Mouse (Mus musculus): ENCODE data around the gene Prss57.
"Not testable (repeated sequence)": the region's sequence is repeated elsewhere in the genome, so short reads cannot be mapped to it uniquely, and the experiment has no call there.

The Prss57 gene

DNA sequence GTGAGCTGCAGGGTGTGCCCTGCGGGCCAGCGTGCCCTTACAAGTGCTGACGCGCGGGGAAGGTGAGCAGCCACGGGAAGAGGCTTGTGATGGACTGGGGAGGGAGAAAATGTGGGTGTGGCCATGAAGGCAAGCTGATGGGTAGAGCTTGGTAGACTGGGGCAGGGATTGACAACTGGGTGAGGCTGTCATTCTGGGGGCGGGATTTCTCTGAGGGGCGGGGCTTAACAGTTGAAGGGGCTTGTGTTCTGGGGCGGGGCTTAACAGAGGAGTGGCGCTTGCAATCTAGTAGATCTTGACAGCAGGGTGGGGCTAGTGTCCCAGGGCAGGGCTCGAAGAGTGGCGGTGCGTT is 10.1 kb downstream of the Prss57 start:
- peak; percentile 88 for DNase-seq

DNA sequence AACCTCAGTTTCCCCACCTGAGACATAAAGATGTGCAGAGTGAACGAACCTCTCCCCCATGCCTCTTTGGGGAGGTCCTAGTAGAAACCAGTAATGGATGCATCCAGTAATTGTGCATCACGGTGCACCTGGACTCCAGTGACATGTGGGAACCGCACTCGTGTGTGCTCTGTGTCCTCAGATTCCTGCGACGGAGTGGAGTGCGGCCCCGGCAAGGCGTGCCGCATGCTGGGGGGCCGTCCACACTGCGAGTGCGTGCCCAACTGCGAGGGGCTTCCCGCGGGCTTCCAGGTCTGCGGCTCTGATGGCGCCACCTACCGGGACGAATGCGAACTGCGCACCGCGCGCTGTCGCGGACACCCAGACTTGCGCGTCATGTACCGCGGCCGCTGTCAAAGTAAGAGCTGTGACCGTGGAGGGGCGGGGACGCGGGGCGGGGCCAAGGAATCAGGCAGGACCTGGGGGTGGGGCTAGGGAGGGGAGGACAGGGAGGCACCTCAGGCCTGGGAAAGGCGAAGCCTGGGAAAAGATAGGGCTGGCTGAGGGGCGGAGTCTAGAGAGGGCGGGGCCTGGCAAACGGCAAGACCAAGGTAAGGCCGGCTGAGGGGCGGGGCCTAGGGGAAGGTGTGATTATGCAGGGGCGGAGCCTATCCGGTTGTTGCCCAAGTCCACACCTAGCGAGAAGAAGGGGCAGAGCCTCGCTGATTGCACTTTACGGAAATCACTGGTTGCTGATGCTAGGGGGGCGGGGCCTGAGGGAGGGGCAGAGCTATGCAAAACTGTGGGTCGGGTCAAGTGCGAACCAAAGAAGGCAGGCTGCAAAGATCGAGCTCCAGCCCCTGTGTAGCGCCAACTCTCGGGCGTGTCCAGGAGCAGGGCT is 10.7 kb downstream of the Prss57 start:
- DNase-seq, result peak; percentile 98

DNA sequence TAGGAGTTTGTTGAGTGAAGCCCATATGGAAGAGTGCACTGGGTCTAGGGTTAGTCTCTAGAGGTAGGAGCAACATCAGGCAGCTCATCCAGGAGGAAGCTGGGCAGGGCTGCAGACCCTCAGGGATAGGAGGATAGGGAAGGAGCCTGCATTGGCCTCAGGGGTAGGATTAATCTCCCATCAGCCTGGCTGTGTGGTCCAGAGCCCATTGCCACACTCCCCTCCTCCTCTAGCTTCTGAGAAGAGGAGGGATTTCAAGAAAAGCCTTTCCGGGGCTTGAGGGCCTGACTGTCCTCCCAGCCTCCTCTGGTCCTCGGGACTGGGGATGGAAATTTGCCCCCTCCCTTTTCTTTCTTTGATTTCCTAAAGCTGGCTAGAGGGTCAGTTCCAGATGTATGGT is 11.6 kb downstream of the Prss57 start:
- DNase-seq, result no peak

DNA sequence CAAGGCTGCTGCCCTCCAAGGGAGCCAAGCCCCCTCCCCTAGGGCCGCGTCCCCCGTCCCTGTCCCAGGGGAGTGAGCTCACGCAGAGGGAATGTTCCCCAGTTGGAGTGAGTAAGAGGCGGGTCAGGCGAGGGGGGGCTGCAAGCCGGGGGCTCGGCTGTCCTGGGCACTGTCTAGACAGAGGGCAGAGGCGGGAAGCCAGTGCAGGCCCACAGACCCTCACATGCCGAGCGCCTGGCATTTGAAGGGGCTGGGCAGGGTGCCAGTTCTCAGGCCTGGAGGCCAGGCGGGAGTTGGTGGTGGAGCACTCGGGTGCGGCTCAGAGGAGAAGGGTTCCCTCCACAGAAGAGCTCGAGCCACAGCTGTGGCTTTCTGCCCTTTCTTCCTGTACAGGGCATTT is 12.8 kb downstream of the Prss57 start:
- DNase-seq, result peak; percentile 87

DNA sequence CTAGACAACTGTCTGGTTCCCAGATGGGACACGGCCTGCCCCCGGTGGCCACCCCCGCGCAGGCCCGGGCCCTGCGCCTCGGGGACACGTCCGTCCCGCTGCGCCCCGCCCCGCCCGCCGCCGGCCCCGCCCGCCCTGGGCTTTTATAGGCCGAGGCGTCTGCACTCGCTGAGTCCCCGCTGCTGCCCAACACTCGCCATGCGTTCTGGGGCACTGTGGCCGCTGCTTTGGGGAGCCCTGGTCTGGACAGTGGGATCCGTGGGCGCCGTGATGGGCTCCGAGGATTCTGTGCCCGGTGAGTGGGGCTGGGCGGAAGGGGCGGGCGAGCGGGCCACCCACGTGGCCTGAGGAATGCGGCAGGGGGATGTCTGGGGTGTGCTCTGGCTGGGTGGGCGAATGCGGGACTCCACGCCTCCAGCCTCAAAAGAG is 13.6 kb downstream of the Prss57 start, which contains the start of gene Fstl3:
Gene Fstl3 (plus strand): TSS at position 170 of the 429 bp plus-strand sequence.
- DNase-seq, result peak; percentile 61

DNA sequence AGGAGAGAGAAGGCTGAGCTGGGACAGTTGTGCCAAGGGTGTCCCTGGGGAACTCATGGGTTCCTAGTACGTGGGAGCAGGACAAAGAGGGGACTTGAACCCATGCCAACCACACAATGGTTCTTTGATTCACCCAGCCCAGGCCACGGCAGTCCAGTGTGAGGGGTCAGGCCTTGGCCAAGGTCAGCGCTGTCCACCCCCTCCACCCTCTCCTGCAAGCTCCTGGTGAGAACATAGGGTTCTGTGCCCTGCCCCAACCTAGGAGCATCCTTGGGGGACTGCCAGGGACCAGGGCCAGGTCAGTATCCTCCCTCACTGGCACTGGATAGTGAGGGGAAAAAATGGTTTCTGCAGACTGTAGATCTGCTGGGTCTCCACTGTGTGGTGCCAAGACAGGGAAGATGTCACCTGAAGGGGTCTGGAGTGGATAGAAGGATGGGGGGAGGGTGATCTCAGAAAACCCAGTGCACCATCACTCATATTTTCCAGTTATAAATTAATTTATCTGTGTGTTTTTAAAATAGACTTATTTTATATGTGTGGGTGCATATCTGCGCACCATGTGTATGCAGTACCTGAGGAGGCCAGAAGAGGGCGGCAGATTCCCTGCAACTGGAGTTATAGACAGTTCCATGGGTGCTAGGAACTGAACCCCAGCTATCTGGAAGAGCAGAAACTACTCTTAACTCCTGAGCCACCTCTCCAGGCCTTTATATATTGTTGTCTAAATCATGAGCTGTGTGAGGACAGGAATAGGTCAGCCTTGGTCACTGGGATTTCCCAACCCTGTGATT is 16.1 kb downstream of the Prss57 start:
- no peak for DNase-seq

DNA sequence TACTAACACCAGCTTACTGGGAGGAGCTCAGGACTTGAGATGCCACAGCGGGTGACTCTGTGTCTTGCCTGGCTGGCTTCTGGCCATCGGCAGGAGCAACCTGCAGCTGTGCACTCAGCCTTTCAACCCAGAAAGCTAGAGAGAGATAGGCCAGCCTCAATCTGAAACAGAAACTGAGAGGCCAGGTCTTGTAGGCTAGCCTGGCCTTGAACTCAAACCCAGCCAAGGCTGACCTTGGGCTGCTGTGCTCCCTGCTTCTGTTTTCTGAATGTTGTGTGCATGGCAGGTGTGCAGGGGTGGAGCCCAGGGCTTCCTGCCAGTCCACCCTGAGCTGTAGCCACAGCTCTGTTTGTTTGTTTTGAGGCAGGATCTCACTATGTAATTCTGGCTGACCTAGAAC is 17.6 kb downstream of the Prss57 start:
- no peak for DNase-seq

DNA sequence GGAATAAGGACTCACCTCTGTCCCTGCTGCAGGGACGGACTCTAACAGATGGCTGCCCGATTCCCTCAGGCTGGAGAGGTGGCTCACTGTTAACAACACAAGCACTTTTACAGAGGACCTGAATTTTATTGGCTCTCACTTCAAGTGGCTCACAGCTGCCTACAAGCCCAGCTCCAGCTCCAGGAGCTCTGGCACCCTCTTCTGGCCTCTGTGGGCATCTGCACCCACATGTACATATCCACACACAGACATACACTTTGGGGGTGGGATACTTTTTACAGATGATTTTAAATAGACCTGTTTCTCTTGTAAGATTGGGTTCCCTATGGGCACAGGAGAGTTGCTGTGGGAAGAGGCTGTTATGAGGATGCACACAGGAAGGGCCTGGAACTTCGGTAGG is 18.4 kb downstream of the Prss57 start:
- no peak for DNase-seq

DNA sequence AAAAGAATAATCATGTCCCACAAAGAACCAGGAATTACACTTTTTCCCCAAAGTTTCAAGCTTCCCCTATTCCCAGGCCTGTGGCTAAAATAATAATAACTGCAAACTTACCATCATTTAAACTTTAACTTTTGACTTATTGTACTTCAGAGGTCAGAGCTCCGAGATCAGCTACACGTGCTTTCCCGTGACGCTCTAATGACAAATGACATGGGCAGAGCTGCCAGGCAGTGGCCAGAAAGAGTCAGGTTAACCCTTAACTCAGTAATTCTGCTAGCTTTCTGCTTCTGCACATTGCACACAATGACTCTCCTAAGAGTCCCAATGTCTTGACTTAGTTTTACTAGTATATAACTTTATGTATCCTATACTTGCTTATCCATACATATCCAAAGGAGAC is 21.4 kb downstream of the Prss57 start:
- DNase-seq, result no peak

DNA sequence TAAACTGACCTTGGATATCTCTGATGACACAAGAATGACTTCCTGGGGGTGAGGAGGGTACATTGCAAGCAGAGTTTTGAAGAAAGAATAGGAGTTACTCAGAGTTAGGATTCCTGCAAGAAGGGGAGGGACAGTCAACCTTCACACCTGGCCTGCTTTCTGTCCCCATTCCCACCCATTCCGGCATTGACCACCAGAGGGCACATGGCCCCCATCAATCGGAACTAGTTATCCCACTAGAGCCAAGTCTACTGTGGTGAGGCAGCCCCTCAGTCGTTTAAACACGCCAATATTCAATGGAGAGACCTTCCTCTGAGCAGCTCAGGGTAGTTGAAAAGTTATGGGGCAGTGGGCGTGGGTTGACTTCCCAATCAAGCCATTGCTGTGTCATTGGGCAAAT is 22.4 kb downstream of the Prss57 start:
- peak; percentile 87 for DNase-seq

DNA sequence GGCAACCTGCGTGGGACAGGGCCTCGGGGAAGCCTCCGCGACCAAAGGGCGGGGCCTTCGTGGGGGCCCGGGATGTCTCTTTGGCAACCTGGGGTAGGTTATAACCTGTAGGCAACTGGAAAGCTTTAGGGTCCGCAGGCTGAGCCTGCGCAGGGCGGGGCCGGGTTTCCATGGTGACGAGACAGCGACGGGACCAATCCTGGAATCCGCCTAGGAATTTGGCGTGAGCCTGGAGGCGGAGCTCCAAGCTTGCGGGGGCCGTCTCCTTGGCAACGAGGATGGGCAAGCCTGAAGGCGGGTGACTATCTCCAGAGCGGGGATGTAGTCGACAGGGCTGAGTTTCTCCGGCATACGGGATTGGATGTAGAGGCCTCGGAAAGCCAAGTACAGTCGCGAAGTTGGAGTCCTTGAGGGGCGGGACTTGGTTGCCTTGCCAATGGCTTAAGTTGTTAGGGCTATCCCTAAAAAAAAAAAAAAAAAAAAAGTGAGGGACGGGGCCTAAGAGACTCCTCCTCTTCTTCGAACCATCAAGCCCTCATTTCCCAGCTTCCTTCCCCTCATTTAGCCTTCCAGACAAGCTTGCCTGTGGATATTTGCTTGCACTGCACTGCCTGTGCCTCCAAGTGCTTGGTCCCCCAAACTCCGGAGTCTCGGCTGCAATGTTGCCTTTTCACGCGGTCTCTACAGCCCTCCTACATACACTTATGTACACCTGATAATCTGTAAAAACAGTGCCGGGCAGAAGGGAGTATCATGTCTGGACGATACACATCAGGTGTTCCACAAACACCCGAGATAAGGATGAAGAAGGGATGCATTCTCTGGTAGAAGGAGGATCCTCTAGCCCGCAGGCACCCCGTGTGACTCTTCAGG is 23.2 kb downstream of the Prss57 start:
- DNase-seq, result peak; percentile 96

DNA sequence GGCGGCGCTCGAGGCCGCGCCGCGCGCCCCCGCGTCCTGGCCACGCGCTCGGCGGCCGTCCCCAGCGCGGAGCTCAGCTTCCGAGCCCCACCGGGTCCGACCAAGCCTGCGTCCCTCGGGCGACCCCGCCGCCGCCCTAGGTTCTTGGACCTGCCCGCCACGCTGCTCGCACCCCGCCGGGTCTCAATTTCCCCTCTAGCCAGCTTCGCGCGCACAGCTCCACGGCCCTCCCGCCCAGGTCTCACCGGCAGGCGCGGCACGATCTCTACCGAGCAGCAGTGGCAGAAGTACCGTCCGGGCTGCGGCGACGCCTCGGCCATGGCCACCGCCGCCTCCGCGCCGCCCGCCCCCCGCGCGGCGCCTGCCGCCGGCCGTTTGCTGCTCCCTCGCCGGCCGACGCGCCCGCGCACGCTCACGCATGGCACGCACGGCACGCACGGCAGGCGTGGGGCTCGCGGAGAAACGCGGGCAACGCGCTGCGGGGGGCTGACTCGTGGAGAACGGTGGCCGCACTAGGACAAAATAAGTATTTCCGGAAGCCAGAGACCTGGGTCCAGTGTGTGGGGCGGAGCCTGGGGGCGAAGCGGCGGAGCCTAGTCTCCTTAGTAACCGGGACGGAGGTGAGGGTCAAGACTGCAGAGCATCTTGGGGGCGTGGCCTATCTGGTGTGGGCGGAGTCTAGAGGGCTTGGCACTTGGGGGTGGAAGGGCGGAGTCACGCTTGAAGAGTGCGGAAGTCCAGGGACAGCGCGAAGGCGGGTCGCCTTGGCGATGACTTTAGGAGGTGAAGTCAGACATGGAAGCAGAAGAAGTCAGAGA is 24.0 kb downstream of the Prss57 start, which contains the start of gene Rnf126:
Gene Rnf126 (minus strand): TSS at position 445 of the 818 bp plus-strand sequence.
- peak; percentile 100 for DNase-seq

DNA sequence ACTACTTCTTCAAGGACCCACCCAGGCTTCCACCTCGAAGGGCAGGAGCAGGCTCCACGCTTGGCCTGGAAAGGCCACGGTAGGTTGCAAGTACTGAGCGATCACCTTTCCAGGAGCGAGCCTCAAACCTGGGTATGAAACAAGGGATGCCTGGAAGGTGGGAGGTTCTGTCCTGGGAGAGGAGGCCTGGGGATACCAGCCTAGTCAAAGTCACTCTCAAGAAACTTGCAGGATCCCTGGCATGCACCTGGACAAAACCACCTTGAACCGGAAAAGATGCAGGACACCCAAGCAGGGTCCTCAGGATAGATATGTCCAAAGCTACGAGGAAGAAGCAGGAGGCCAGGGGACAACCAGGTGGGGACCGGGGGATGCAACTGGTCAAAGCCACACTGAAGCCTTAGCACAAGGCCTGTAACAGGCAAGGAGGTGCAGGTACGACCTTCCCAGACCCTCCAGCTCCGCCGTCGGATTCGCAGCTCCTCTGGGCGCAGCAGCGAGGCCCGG is 24.7 kb downstream of the Prss57 start:
- no peak for DNase-seq

DNA sequence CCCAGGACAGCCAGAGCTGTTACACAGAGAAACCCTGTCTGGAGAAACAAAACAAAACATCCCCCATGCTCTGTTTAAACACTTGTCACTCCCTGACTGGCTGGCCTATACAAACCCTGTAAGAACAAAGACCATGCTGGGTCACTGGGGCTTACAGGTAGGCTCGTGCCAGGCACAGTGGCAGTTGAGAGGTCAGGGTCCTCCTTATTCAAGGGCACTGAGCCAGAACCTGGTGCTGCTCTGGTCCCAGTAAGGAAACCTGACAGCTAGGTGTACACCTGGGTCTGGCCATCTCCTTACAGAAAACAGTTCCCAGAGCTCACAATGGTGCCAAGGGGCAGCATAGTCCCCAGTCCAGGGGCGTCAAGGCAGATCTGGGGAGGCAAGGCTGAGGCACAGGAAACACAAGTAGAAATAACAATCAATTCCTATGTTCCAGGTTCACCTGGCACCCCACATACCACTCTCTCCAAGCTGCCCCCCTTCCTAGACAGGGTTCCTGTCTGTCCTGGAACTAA is 25.5 kb downstream of the Prss57 start:
- no peak for DNase-seq

DNA sequence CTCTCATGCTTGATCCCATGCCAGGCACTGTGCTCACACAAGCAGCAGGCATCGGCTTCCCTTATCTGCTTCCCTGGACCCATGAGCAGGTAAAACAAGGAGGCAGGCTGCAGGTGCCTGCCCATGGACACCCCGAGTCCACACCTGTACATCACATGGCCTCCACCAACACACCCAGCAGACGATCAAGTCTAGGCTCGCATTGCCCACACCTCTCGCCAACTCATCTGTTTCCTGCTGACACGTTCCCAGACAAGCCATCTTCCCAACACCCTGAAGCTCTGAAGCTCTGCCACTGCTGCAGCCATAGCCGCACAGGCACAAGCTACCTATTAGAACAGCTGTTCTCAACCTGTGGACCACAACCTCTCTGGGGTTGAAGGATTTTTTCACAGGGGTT is 26.5 kb downstream of the Prss57 start:
- DNase-seq, result no peak

DNA sequence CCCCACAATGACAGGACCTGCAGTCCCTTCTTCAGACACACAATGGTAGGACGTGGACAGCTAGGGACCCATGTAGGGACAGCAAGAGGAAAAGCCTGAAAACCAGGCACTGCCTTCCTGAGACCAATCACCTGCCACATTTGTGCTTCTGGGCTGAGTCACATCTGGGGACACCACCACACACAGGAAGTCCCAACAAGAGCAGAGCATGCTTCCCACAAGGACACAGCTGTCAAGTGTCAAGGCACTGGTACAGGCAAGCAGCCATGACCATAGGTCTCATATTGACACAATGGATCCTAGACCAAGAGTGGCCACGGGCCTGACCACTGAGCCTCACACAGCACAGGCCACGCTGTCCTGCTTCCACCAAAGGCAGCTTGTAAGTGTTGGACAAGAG is 27.9 kb downstream of the Prss57 start:
- no peak for DNase-seq

DNA sequence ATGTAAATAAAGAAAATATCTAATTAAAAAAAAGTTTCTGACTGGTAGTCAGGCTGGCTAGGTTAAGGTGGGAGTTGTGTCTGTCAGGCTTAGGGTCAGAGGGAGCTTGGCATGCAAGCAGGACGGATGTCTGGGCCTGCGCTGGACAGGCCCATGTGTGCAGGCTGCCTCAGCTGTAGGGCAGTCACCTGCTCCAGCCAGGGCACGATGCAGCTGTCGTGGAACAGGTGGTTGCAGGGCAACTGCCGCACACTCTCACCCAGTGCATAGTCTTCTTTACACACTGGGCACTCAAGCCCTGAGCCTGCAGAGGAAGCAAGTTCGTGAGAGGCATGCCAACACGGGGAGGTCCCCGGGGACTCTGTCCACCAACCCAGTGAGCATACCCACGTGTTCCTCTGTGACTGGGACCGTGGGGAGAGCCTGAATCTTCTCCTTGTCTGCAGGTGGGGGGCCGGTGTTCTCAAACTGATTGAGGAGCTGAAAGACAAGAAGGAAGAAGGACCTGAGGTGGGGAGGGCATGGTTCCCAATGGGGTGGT is 30.1 kb downstream of the Prss57 start:
- no peak for DNase-seq

DNA sequence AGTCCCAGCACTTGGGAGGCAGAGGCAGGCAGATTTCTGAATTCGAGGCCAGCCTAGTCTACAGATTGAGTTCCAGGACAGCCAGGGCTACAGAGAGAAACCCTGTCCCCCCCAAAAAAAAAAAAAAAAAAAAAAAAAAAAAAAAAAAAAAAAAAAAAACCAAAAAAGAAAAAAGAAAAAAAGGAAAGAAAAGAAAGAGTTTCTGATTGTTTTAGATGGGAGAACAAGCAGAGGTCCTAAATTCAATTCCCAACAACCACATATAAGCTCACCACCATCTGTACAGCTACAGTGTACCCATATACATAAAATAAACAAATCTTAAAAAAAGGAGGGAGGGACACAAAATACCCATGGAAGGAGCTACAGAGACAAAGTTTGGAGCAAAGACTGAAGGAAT is 31.1 kb downstream of the Prss57 start:
- not testable (repeated sequence) for DNase-seq

DNA sequence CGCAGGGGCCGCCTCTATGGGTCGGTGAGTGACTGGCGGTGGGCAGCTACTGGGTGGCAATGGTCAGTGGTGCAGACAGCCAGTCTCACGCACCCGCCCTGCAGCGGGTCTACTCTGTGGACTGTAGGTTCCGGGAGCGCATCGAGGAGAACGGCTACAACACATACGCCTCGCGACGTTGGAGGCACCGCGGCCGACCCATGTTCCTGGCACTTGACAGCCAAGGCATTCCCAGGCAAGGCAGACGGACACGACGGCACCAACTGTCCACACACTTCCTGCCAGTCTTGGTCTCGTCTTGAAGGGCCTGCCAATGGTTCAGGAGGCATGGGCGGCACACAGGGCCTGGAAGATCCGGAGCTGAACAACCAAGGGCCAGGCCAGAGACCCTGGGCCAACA is 34.1 kb downstream of the Prss57 start:
- no peak for DNase-seq

DNA sequence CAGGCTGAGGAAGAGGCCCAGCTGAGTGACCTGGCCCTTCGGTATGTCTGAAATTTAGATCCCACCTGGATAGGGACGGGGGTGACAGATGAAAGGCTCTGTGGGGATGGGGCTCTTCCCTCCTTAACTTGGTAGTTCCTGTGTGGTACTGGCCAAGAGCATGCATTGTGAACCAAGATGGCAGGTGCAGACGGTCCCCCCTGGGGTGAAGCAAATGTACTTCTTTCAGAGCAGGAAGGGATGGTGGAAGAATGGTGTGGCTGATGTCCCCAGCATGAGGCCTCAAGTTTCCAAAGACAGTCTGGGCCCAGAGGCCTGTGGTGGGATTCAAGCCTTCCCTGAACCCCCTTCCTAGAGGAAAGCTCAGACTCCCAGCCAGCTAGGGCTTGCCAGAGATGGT is 34.9 kb downstream of the Prss57 start:
- DNase-seq, result no peak

DNA sequence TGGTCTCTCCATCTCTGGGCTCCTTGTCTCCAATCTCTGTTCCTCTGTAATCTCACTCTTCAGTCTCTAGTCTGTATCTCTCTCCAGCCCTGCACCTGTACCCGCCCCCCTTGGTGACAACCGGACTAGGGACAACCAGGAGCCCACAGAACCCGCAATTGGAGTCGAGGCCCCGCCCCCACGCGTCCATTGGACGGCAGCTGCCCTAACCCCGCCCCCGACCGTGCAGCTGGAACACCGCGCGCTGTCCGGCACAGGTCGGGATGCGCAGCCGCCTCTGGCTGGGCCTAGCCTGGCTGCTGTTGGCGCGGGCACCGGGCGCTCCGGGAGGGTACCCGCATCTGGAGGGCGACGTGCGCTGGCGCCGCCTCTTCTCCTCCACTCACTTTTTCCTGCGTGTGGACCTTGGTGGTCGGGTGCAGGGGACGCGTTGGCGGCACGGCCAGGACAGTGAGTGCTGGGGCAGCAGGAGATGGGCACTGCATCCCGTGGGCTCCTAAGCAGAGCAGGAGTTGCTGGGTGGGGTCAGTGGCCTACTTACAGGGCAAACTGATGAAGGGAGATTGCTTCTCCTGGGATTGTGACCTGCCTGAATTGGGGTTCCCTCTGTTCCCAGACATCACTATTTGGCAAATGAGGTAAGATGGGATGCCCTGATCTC is 35.8 kb downstream of the Prss57 start, which contains the start of gene Fgf22:
Gene Fgf22 (plus strand): TSS at position 221 of the 661 bp plus-strand sequence.
- DNase-seq, result peak; percentile 78

Measured in lung, postnatal 10 days (tissue).